Mouse (Mus musculus) right cerebral cortex, adult 2 months (tissue): Measurements from ENCODE around the gene Cgnl1.

ENCODE experiments used
- DNase-seq, 2 experiments: peaks; one replicate each; pipeline ENCODE4 v3.0.0; 2021 to 2022; ENCODE audit warnings: low spot score in 2 of 2

Gene Cgnl1

DNA sequence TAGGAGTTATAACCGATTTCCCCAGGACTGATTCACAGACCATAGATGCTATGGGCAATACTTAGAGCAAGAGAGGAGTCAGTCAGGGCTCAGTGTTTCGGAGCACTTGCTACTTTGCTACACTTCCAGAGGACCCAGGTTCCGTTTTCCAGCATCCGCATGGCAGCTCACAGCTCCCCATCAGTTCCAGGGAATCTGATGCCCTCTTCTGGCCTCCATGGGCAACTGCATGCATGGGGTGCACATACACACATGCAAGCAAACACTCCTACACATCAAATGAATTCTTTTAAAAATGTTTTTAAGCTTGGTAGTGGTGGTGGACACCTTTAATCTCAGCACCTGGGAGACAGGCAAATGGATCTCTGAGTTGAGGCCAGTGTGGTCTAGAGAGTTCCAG, 98.9 kb downstream of the Cgnl1 start:
- no peak for DNase-seq

DNA sequence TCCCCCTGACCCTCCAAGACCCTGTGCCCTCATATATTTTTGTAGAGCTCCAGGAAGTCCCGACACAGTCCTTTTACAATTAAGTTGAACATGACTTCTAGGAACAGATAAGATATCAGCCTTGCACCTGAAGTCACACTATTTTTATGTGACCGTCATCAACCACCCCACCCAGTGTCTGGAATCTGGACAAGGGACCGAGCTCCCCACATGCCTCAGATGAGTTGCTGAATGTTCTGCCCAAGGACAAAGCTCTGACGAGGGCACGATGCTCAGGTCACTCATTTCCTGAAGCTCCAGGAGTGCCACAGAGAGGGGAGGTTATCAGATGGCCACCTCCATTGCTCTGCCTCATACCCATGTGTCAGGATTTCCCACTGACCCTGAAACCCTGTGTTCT, 100.7 kb downstream of the Cgnl1 start:
- DNase-seq = no peak

DNA sequence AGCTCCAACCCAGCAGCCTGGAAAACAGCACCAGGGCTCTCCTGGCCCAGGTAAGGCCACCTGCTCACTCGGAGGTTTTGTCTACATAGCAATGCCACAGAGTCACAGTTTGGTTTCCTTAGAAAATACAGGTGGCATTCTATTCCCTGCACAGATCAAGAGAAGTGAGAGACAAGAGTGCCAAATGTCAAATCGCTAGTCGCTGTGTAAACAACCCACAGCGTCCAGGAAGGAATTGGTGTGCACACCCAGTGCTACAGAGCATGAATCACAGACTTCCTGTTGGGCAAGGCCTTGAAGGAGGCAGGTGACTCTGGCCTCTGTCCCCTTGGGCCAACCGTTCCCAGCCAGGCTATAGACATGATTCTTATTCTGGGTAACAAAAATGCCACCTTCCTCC, 103.8 kb downstream of the Cgnl1 start:
- DNase-seq = no peak

DNA sequence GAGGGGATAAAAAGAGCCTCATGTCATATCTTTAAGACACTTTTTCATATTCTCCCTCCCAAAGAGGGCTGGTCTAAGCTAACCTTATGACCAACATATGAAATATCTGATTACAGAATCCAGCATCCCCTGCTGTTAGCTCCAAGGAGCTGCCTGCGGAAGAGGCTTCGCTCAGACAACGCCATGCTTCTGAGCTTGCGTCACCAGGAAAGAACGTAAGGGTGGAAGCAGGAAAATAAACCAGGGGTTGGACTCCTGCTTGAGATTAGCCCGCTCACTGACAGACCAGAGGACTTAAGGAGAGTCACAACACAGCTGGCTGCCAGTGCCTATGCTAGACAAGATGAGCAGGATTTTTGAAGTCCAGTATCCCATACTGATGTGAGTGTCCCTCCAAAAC, 105.0 kb downstream of the Cgnl1 start:
- no peak for DNase-seq

DNA sequence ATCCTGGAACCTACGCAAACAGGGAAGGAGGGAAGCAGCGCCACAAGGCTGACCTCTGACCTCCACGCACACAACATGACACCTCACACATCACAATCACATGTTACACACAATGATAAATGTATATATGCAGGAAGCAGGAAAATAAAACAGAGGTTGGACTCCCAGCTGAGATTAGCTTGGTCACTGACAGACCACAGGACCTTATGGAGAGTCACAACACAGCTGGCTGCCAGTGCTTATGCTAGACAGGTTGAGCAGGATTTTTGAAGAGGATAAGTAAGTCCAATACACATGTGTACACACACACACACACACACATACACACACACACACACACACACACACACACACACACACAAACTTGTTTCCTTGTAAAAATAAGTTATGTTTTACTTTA, 105.9 kb downstream of the Cgnl1 start:
- DNase-seq = no peak

DNA sequence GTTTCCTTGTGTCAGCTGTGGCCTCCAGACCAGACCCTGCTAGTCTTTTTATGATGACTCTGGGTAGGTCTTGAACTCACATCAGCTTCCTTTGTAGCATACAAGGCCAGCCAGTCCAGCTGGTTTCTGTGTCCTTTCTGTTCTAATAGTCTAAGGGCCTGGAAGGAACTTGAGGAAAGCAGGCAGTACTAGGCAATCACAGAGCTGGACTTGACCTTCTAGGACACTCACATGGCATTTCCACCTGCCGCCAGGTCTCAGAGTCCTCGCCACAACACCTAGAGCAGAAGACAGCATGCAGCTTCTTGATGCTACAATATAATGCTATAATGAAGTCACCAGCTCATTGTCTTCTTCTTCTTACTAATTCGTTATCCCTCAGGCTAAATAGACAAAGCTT, 106.5 kb downstream of the Cgnl1 start:
- DNase-seq = no peak

DNA sequence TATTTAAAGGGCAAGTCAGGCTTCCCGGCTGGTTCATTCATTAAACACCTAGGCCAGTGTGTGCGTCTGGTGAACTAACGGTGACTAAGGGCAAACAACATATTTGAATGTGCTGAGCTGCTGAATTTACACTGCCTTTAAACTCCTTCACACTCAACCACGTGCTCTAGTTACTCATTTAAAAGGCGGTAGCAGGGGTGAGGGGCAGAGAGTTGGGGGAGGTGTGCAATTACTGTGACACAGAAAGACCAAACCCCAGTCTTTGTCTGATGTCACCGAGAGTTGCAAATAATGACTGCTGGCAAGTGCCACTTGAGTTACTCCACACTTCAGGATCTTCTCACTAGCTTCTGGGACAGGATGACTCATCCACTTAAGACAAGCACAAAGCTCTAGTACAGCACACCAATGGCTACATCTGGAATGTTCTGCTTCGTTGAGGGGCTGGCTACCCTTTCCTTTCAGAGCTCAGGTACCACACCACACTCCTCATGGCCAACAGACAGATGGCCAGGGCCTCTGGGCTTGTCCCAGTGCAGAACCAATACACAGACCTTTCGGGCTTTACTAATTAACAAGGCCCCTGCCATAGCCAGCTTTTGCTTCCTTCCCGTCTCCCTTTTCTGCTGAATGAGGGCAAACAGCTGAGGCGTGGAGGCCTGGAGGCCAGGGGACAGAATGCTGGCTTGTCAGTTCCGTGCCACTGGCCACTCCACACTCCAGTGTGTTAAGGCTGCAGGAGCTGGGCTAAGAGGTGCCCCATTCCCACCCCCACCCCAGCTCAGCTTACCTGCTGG, 107.8 kb downstream of the Cgnl1 start:
- peak in 1 of 2 experiments; percentile 13 for DNase-seq

DNA sequence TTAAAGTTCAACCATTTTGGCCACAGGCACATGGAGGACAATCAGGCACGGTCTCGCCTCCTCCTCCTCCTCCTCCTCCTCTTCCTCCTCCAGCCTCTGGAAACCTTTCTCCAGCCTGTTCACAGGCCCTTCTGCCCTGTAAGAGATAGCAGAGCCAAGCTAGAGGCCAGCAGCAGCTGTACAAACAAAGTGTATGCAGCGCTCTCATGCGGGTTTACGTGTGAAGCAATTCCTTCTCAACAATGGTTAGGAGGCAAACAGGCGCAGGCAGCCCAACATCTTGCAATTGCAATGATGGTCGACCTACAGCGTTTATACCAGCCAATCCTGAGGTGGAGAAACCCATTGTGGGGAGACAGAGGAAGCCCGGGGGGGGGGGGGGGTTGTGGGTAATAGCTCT, 110.9 kb downstream of the Cgnl1 start:
- no peak for DNase-seq

DNA sequence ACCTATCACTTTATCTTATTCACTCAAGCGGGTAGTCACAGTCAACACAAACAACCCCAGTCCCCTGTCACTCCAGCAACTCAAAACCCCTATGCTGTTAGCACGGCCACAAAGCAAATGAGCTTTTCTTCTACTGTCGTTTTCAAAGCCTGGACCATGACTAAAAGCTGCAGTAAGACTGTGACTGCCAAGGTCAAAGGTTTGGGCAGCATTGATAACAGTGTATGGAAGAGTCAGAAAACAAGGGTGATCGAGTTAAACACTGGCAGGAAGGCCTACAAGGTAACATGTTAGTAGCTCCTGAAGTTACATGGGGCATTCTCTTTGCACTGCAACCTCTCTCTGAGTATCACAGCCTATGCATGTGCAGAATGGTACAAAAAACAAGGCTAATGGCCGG, 111.7 kb downstream of the Cgnl1 start:
- DNase-seq = no peak

DNA sequence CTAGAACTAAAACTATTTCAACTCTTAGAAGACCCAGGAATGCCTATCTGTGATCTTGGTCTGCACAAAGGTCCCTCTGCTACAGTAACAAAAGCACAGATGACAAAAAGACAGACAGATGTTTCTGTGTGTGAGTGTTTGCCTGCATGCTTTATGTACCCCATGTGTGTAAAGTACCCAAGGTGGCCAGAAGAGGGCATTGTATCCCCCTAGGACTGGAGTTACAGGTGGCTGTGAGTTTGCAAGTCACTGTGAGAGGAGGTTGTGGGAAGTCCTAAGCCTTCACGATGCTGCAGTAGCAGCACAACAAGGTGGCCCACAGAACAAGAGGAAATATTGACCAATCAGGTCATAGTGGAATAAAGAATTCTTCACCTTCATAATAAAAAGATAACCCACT, 114.2 kb downstream of the Cgnl1 start:
- DNase-seq = no peak

DNA sequence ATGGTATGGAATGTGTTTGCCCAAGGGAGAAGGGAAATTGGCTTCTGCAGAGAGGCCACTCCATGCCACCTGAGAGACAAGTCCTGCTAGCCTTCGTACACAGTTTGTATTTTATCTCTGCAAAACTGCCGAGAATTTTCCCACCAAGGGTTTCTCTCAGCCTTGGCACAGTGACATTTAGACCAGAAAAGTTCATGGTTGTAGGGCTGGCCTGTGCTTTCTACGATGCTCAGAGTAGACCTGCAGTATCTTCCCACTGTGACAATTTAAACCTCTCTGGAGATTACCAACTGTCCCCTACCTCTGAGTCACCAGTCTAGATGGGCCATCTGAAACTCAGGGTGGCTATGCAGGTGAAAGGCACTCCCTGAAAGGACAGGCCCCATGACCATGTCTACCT, 116.5 kb downstream of the Cgnl1 start:
- DNase-seq = no peak

DNA sequence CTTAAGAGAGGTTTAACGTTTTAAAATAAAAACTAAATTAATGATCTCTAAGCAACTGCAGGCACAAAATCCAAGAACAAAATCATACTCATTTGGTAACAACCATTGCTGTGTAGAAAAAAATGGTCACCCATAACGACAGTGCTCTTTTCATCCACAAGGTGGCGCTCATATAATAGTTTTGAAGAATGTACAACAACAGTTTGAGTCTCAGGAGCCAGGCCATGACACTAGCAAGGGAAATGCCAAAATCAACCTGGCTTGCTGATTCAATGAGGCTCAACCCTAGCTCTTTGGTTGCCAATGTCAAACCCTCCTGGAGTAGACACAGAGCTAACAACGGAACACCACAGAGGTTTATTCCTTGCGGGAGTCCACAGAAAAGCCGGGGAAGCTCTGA, 125.3 kb downstream of the Cgnl1 start:
- DNase-seq = peak; percentile 80 to 89

DNA sequence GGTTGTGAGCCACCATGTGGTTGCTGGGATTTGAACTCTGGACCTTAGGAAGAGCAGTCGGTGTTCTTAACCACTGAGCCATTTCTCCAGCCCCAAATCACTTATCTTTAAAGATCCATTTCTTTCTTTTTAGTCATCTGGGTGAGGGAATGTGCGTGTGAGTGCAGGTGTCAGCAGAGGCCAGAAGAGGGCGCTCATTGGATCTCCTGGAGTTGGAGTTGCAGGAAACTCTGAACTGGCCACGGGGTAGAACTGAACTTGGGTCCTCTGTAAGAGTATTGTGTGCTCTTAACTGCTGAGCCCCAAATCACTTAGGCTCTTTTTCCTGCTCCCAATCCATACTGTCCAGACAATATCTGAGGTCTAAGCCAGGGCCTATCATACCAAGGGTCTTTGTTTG, 127.8 kb downstream of the Cgnl1 start:
- no peak for DNase-seq

DNA sequence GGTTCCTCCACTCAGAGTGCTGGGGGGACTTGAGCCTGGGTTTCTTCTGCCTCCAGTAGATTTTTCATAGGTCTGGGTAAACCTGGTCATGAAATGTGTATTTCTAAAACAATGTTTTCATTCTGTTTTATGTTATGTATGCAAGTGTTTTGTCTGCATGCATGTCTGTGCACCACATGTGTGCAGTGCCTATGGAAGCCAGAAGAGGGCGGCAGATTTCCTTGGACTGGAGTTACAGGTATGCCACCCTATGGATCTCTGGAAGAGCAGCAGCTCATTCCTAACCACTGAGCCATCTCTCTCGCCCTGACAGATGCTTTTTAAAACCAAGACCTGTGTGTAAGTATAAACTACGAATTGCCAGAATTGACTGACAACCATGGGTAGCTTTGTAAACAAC, 129.1 kb downstream of the Cgnl1 start:
- no peak for DNase-seq

DNA sequence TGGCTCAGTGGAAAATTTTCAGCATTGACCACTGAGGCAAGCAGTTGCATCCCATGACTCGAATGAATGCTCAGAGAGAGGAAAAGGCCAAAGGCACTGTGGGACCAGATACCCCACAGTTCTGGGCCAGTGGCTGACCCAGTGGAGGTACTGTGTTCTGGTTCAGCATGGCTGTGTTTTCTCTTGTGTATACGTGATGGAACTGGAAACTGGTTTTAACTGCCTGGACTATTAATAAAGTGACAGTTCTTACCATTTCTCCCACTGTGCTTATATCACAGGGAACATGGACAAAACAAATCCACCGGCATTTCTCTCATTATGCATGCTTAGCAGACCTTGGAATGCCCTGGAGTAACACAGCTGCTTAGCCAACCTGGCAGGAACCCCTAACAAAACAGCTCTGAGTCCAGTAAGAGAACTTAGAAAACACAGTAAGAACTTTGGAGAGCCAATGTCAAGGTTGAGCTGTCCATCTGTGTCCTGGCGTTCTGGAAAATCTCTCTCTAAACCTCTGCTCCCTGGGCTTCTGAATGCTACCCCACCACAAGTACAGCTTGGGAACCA, 131.0 kb downstream of the Cgnl1 start:
- DNase-seq = no peak

DNA sequence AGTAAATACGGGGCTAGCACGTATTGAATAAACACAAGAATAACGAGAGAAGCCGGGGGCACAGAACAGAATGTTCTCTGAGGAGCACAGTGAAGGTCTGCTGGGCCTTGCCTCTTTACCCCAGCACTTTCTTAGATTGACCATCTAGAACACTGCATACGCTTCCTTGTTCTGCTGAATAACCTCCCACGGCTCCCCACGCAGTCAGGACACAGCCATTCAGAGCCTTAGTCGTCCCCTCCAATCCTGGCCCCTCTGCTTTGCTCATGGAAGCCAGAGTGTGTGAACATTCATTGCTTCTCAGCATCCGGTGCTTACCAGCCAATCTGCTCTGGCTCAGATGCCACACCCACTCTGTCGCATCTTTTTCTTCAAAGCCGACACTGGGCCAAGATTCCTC, 133.2 kb downstream of the Cgnl1 start:
- no peak for DNase-seq

DNA sequence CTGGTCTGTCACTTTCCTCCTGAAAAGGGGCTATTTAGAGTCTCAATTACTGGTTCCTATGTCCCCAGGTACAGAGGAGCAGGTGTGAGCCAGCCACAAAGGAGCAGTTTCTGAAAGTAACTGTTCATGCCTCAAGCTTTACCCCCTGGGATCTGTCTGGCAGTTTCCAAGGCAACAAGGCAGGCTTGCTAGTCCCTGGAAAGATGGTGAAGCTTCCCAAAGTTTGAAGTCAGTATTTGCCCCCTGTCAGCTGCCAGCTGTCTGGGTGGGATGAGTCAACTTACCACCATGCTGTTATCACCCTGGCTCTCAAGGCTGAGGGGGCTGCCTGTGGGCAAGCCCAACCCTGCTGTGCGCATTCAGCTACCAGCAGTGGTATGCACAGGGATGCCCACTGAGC, 134.5 kb downstream of the Cgnl1 start:
- DNase-seq = no peak

DNA sequence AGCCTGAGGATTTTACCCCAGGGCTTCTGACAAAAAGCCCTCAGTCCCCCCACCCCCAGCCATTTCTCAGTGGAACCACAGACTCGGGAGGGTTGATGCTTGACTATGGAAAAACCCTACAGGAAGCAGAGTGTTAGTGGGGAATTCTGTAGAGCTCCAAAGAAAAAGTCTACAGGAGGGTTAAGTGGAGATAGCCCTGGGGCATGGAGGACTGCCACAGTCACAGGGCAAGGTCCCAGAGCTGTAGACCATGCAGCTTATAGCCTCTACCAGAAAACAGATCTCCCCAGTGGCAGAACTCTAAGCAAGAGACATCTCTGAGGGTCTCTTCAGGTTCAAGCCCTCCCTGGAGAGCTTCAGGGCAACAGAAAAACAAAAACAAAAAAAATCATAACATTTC, 135.8 kb downstream of the Cgnl1 start:
- DNase-seq = no peak

DNA sequence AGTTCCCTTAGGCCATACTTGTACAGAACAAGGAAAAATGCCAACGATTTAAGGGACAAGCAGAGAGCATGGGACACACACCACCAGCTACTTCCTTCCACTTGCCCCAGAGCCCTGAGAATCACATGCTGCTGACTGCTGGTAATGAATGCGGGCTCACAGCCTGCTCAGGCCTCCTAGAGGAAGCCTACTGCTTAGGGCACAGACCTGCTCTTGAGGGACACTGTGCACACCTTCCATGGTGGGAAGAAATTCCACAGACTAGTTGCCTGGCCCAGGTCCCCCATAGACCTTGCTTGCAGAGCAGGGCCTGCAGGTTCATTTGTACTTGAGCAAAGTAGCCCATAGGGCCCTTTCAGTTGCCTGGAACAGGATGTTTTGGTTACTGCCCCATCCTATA, 136.5 kb downstream of the Cgnl1 start:
- no peak for DNase-seq

DNA sequence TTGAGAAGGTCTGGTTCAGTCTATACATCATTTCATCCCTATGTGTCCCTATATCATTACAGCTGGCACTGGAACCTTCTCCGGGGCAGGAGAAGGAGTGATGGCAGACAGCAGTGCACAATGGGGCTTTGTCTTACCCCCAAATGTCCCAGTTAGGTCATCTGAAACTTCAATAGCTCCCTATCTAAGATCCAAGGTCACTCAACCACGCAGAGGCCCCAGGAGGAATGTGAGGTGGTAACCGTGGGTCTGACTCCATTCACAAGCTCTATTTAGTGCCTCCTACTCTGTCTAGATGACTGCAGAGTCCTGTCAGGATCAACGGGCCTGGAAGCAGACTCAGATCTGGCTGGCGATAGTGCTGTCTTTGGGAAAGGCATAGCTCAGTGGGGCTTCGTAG, 142.5 kb downstream of the Cgnl1 start:
- no peak for DNase-seq

DNA sequence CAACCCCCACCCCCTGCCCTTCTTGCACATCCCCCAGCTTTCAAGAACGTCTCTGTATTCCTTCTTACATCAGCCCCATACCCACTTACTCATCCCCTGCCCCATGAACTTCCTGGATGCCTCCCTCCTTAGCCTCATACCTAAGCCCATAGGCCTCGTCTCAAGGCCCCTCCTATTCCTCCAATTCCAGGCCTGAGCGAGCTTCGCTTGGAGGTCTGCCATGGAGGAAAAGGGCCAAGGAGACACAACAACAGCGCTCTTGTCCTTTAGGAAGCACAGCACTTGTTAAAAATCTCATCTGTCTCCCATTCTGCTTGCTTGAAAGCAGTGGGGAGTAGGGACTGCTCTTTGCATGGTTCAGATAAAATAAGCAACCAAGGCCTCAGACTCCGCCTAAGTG, 143.1 kb downstream of the Cgnl1 start:
- DNase-seq = no peak

DNA sequence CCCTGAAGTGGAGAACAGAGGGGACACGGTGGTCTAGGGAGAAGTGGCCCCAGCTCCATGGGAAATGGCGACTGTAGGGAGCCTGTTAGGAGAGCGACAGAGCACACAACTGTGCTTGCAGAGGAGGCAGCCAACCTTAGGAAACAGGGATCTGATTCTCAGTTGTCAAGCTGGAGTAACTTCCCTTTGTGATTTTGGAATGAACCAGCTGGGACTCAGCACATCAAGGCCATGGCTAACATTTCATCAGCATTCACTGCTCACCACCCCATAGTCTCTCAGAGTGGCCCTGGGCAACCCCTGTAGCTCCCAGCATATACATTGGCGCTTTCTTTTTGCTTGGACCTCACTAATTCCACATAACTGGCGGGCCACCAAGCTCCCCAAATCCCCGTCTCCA, 145.4 kb downstream of the Cgnl1 start:
- DNase-seq = no peak

DNA sequence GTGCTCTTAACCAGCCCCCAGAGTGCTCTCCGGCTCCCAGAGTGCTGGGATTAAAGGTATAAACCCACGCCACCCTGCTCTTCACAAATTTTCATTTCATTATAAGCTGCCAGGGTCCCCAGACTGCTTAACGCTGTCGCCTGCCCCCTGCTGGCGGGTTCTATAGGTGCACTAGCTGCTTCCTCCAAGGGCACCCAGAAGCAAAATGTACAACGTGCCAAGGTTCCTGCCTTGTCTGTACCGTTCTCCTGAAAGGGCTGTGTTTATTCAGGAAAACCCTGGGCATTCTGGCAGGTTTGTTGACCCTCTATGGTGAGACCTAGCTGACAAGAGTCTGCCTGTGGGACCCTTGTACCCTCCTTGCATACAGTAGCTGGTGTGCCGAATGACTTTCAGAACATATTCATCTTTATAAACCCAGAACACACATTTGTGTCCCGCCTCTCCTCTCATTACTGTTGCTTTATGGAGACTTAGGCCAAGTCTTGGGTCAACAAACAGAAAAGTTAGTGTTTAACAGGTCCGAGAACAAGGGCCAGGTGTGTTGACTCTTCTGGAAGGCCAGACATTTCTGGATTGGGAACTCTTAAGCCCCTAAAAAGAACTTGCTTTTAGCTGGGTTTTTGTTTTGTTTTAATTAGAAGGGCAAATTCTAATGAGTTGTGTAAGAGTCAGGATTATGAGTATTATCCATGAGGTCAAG, 146.5 kb downstream of the Cgnl1 start:
- DNase-seq = peak; percentile 62 to 65
